Mouse (Mus musculus) cerebellum, adult 2 months (tissue): ENCODE results near the gene Lrig1. TPM values are rescaled to one million over a fixed set of nuclear protein-coding genes. Genes with fewer than 3 reads are reported as not detected.

Experiments
- DNase-seq, 2 experiments: peaks; one replicate each; pipeline ENCODE4 v3.0.0; 2021
- H3K27ac ChIP-seq: fragments of 200-500 bp; 2 replicates; pipeline ENCODE4 v1.5.1; 2012; ENCODE audit warnings: low read length, control low read depth, inconsistent platforms; ENCODE audit not compliant: insufficient read depth
- H3K27me3 ChIP-seq: fragments of 200-500 bp; 2 replicates; pipeline ENCODE4 v1.6.1; 2012; ENCODE audit warnings: inconsistent platforms, mild to moderate bottlenecking, low read length, moderate library complexity; ENCODE audit not compliant: control insufficient read depth, insufficient read depth
- H3K4me1 ChIP-seq: fragments of 200-500 bp; 2 replicates; pipeline ENCODE4 v1.6.1; 2011; ENCODE audit warnings: low read length; ENCODE audit not compliant: control insufficient read depth, insufficient read depth
- H3K4me3 ChIP-seq: fragments of 200-500 bp; replicated peaks from 2 replicates; pipeline ENCODE3; 2011; ENCODE audit warnings: mild to moderate bottlenecking, low read depth, low read length, control low read depth; ENCODE audit not compliant: insufficient read depth
- CTCF ChIP-seq: fragments of 200-500 bp; IDR thresholded peaks from 2 replicates; pipeline ENCODE4 v1.5.1; 2011; ENCODE audit warnings: low read depth, mild to moderate bottlenecking, control low read depth, low read length, moderate library complexity, borderline replicate concordance; ENCODE audit not compliant: insufficient read depth
- POLR2A ChIP-seq: fragments of 200-500 bp; IDR thresholded peaks from 2 replicates; pipeline ENCODE4 v1.6.1; 2011; ENCODE audit warnings: low read length, control low read depth, borderline replicate concordance; ENCODE audit not compliant: insufficient read depth
- WGBS: fragments of 180-500 bp; shearing (Covaris S2); methylation state at CpG from one replicate; pipeline ENCODE4 v1.1.7; 2018; 5-methylcytosine and 5-hydroxymethylcytosine counted together
- polyA plus RNA-seq: library from polyadenylated mRNA; depleted of rRNA; stranded (reverse); fragments of >200 nt; gene quantifications from 2 replicates; pipeline ENCODE4 v1.2.3, GENCODE M21; 2012

Gene Lrig1
- polyA plus RNA-seq, 1 experiment = 86.2 TPM

DNA sequence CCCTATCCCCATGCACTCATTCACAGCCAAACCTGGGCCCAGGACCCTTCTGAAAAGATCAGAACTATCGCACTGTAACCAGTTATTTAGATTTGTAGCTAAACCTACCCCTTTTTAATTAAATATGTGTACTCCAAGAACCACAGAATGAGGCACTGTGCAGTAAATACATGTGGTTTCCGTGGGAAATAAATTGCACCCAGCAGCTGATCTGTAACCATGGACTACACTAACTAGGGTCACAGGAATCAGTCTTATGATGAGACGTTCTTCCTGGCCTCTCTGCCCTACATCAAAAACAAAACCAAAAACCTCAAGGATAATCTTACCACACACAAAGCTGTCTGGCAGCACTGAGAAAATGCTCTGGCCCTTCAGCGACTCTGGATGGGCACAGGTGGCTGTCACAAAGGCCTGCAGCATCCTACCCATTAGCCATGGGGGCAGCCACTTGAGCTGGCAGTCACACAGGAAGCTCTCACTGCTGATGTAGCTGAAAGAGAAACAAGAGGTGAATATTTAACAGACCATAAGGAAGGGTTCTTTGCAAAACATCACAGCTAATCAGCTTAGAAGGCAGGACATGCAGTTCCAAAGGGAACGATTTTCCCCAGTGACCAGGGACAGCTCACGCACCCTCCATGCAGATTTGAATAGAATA, 86.6 kb downstream of the Lrig1 start:
- Histone ChIP-seq H3K27ac (no peak overlapping the region), H3K27me3 (no peaks in the 10 kb centered on the region), H3K4me3 (no peak overlapping the region), H3K4me1 (no peaks in the 10 kb centered on the region)
- DNase-seq = no peak
- WGBS = 75% methylated on average over 6 of the region's 6 CpGs
- TF ChIP-seq POLR2A (no peak), CTCF (no peak)

DNA sequence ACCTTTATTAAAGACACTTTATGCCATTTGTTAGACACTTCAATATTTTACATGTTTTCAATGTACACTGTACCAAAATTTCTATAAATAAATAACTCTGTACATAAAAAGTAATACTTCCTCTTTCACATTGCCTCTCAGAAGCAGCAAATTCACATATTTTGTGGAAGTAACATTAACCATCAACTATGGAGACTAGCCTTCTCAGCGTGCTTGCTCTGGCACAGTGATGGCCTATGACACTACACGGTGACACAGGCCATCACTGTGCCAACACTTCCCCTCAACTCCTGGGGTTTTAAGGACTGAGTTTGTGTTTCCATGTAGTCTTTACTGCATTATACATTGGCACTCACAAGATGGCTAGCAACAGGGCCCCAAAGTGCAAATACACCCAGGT, 95.4 kb downstream of the Lrig1 start:
- Histone ChIP-seq H3K27ac (no peak overlapping the region), H3K4me3 (no peak overlapping the region), H3K4me1 (no peaks in the 10 kb centered on the region), H3K27me3 (no peaks in the 10 kb centered on the region)
- 58% methylated on average over 2 of the region's 2 CpGs for WGBS
- DNase-seq = no peak
- TF ChIP-seq CTCF (no peak), POLR2A (no peak)

GRCm38 (mm10) chr6:94604072-94604471, 95.9 kb downstream of the Lrig1 start:
- Histone ChIP-seq H3K27me3 (no peaks in the 10 kb centered on the region), H3K4me3 (no peak overlapping the region), H3K4me1 (no peaks in the 10 kb centered on the region), H3K27ac (no peak overlapping the region)
- no peak for DNase-seq
- no peak for TF ChIP-seq POLR2A
- TF ChIP-seq CTCF = no peak
- 36% methylated on average over 3 of the region's 3 CpGs for WGBS

- Histone ChIP-seq H3K4me1 (no peaks in the 10 kb centered on the region), H3K4me3 (no peak overlapping the region), H3K27me3 (no peaks in the 10 kb centered on the region), H3K27ac (no peak overlapping the region)
- DNase-seq = no peak
- 69% methylated on average over 5 of the region's 5 CpGs for WGBS
- TF ChIP-seq POLR2A = no peak
- no peak for TF ChIP-seq CTCF
These were observed 98.1 kb downstream of the Lrig1 start for GRCm38 (mm10) chr6:94601811-94602210.

- Histone ChIP-seq H3K4me1 (no peaks in the 10 kb centered on the region), H3K27me3 (no peaks in the 10 kb centered on the region), H3K4me3 (no peak overlapping the region), H3K27ac (no peak overlapping the region)
- no peak for DNase-seq
- 49% methylated on average over 5 of the region's 5 CpGs for WGBS
- TF ChIP-seq POLR2A = no peak
- no peak for TF ChIP-seq CTCF
These were observed 98.9 kb downstream of the Lrig1 start for GRCm38 (mm10) chr6:94601101-94601500.

GRCm38 (mm10) chr6:94599016-94599415, 100.9 kb downstream of the Lrig1 start:
- Histone ChIP-seq H3K4me1 (no peaks in the 10 kb centered on the region), H3K27ac (no peak overlapping the region), H3K4me3 (no peak overlapping the region), H3K27me3 (no peaks in the 10 kb centered on the region)
- DNase-seq = no peak
- 94% methylated on average over 13 of the region's 13 CpGs for WGBS
- TF ChIP-seq POLR2A (no peak), CTCF (no peak)

DNA sequence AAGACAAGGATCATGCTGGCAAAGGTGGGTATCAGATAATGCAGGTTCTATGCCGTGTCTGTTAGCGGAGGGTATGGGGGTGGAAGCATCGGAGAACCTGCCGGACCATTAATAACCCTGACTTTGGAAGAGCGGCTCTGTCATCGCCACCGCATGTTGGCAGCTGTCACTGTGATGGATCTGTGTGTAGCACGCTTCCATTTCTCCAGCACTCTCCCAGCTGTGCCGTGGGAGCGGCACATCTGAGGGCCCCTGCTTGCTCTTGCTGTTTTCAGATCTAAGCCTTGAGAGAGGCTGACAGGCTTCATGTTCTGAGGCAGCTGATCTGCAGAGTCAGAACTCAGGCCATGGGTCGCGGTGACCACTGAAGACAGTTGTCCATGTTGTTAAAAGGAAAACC, 101.5 kb downstream of the Lrig1 start:
- 92% methylated on average over 12 of the region's 12 CpGs for WGBS
- TF ChIP-seq CTCF (no peak), POLR2A (no peak)
- H3K27me3 ChIP-seq = no peaks in the 10 kb centered on the region
- no peak for DNase-seq
- no peak overlapping the region for H3K27ac ChIP-seq
- H3K4me1 ChIP-seq = no peaks in the 10 kb centered on the region
- H3K4me3 ChIP-seq = no peak overlapping the region

GRCm38 (mm10) chr6:94596761-94597485, 103.0 kb downstream of the Lrig1 start:
- TF ChIP-seq CTCF = no peak
- no peak for TF ChIP-seq POLR2A
- no peak overlapping the region for H3K27ac ChIP-seq
- 67% methylated on average over 10 of the region's 10 CpGs for WGBS
- no peaks in the 10 kb centered on the region for H3K4me1 ChIP-seq
- H3K4me3 ChIP-seq = no peak overlapping the region
- DNase-seq = no peak
- H3K27me3 ChIP-seq = no peaks in the 10 kb centered on the region

DNA sequence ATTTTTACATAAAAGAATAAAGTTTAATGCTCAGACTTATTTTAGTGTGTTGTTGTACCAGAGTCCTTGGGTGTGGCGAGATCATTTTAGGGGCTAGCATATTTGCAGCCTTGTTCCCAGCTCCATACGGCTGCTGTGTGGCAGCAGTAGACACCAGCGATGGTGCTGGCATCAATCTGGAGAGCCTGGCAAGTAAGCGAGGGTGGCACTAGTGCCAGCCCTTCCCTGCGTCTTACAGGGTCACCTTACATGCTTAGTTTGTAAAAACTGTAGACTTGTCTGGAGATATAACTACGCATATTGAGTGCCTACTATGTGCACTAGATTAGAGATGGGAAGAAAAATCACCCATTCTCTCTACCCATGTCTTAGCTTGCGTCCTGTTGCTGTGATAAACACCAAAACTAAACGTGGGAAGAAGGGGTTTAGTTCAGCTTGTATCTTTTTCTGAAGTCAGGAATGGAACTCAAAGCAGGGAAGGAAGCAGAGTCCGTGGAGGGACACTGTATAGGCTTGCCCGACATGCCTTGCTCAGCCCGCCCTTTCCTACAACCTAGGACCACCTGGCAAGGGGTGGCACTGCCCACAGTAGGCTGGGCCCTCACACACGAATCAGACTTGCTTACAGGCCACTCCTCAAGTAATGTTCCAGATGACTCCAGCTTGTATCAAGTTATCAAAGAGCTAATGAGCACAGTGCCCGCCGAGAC, 103.8 kb downstream of the Lrig1 start:
- DNase-seq = no peak
- TF ChIP-seq CTCF (no peak), POLR2A (no peak)
- Histone ChIP-seq H3K4me1 (no peaks in the 10 kb centered on the region), H3K27me3 (no peaks in the 10 kb centered on the region), H3K4me3 (no peak overlapping the region), H3K27ac (no peak overlapping the region)
- WGBS = 69% methylated on average over 14 of the region's 14 CpGs
